Mouse (Mus musculus): Measurements from ENCODE around the gene Rbm31y.
"Not testable (repeated sequence)": the region's sequence is repeated elsewhere in the genome, so short reads cannot be mapped to it uniquely, and the experiment has no call there.

Rbm31y gene

GRCm38 (mm10) chrY:17400461-17400860, at the start of gene Rbm31y:
Gene Rbm31y, plus strand, starts transcription at chrY:17400761.
- DNase-seq (ENCODE audit: extremely low spot score) = not testable (repeated sequence)
